Mouse (Mus musculus) lung, postnatal 14 days (tissue): Measurements from ENCODE around the gene Cadps.
A peak's percentile ranks its signal among the peaks of the same experiment; 100 is the strongest.

Source experiments
- DNase-seq: peaks from one replicate; pipeline ENCODE4 v3.0.0; 2021

The Cadps gene

GRCm38 (mm10) chr14:12822491-12823219 is at the start of gene Cadps:
Cadps (minus strand) TSS chr14:12823079.
- no peak for DNase-seq

- DNase-seq = no peak
Measured at GRCm38 (mm10) chr14:12869605-12870004, 46.7 kb upstream of the Cadps start.

- no peak for DNase-seq
Measured at GRCm38 (mm10) chr14:12865258-12865657, 42.4 kb upstream of the Cadps start.

GRCm38 (mm10) chr14:12843860-12844259 is 21.0 kb upstream of the Cadps start:
- no peak for DNase-seq

- no peak for DNase-seq
Measured at GRCm38 (mm10) chr14:12839471-12839870, 16.6 kb upstream of the Cadps start.

GRCm38 (mm10) chr14:12838949-12839348 is 16.1 kb upstream of the Cadps start:
- DNase-seq = no peak

GRCm38 (mm10) chr14:12838323-12838722 is 15.4 kb upstream of the Cadps start:
- no peak for DNase-seq

GRCm38 (mm10) chr14:12837902-12838301 is 15.0 kb upstream of the Cadps start:
- no peak for DNase-seq

GRCm38 (mm10) chr14:12823781-12824180 is 902 bp upstream of the Cadps start:
- peak; percentile 3 for DNase-seq

GRCm38 (mm10) chr14:12821831-12822490 is 918 bp downstream of the Cadps start:
- DNase-seq = no peak

- DNase-seq = no peak
Measured at GRCm38 (mm10) chr14:12821156-12821813, 1.6 kb downstream of the Cadps start.

GRCm38 (mm10) chr14:12820149-12820548 is 2.7 kb downstream of the Cadps start:
- no peak for DNase-seq

GRCm38 (mm10) chr14:12818442-12818841 is 4.4 kb downstream of the Cadps start:
- DNase-seq = no peak

- DNase-seq = no peak
Measured at GRCm38 (mm10) chr14:12812072-12812471, 10.8 kb downstream of the Cadps start.

GRCm38 (mm10) chr14:12802995-12803394 is 19.9 kb downstream of the Cadps start:
- DNase-seq = no peak

- DNase-seq = no peak
Measured at GRCm38 (mm10) chr14:12801100-12801499, 21.8 kb downstream of the Cadps start.

GRCm38 (mm10) chr14:12798926-12799325 is 24.0 kb downstream of the Cadps start:
- no peak for DNase-seq

GRCm38 (mm10) chr14:12784296-12784695 is 38.6 kb downstream of the Cadps start:
- no peak for DNase-seq

GRCm38 (mm10) chr14:12780016-12780415 is 42.9 kb downstream of the Cadps start:
- DNase-seq = no peak

GRCm38 (mm10) chr14:12777990-12778389 is 44.9 kb downstream of the Cadps start:
- no peak for DNase-seq

- DNase-seq = no peak
Measured at GRCm38 (mm10) chr14:12768870-12769269, 54.0 kb downstream of the Cadps start.

GRCm38 (mm10) chr14:12753237-12753636 is 69.6 kb downstream of the Cadps start:
- DNase-seq = no peak

GRCm38 (mm10) chr14:12751821-12752220 is 71.1 kb downstream of the Cadps start:
- DNase-seq = no peak

- no peak for DNase-seq
Measured at GRCm38 (mm10) chr14:12730979-12731378, 91.9 kb downstream of the Cadps start.
